Mouse (Mus musculus): ENCODE measurements at regions not wholly inside any gene's neighbourhood (a gene's known extent, or its start where the extent isn't known, plus 50 kb on each side); places are given as distances from the start of the nearest gene placed in this dataset.

DNA sequence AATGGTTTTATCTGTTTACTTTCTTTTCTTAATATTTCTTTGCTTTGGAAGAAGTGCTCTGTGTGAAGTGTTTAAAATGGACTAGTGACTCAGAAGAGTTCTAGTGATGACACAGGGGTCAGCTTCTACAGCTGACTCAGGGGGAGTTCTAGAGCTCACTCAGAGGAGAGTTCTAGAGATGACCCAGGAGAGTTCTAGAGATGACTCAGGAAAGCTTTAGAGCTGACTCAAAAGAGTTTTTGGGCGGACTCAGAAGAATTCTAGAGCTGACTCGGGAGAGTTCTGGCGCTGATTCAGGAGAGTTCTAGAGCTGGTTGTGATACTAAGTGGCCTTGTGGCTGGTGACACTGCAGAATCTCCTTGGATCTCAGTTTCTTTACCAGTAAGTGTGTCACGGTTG is 593.8 kb downstream of the Bcl11a start:
- no peak for ATAC-seq (ENCODE audit: low FRiP score)
- TF ChIP-seq CTCF (IDR thresholded peaks at IDR 0.05) = no peak
- 94% methylated on average over 4 of the region's 4 CpGs for WGBS

DNA sequence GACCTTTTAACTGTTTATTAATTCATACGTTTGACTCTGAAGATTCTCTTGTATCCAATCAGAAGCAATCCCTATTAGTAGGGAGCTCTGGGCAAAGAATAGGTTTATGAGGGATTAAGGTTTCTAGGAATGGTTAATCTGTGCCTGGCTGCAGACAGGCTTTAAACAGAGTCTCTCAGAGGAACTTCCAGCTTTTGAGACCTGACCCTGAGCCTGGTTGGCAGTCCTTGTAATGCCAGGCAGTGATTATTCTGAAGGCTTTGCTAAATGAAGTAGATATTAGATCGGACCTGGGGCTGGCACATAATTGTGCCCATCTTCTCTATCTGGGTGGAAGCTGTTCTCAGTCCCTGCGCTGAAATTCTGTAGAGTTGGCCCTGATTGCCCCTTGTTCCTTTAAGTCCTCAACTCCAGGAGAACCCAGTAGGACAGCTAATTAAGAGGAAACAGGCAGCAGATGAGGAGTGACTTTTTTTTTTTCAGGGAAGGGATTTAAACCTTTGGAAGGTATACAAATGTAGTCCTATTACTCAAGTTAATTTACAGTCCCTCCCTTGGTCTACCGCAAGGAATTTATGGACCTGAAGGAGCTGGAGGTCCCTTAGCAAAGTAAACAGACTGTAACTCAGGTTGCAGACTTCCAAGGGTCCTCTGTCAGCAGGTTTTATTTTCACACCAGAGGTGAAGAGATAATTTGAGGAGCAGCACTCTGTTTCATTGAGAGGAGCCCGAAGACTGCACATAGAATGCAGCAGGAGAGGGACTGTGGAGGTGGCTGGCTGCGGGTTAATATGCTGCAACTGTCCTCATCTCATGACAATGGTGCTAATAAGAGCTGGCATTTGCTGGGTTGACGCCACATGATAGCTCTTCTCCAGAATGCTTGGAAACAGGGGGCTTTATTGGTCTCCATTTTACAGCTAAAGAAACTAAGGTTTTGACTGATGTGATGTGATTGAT is 595.7 kb downstream of the Bcl11a start:
- H3K9me3 ChIP-seq (ENCODE audit: low read length) = no peaks in the 10 kb centered on the region
- H3K4me1 ChIP-seq (ENCODE audit: insufficient read depth, low read length) = no peaks in the 10 kb centered on the region
- no peaks in the 10 kb centered on the region for H3K27me3 ChIP-seq (ENCODE audit: insufficient read depth, low read length)
- 70% methylated on average over 7 of the region's 7 CpGs for WGBS
- no peak overlapping the region for H3K27ac ChIP-seq (ENCODE audit: low read depth, low read length)
- no peak overlapping the region for H3K9ac ChIP-seq (replicated peaks; ENCODE audit: low read length, poor library complexity, severe bottlenecking)
- DNase-seq (ENCODE audit: low spot score) = no peak
- no peaks in the 10 kb centered on the region for H3K36me3 ChIP-seq (ENCODE audit: insufficient read depth, low read length)
- no peak overlapping the region for H3K4me3 ChIP-seq (ENCODE audit: low read depth, low read length)
- no peak for ATAC-seq (ENCODE audit: low FRiP score)
- TF ChIP-seq CTCF (IDR thresholded peaks at IDR 0.05) = no peak
- H3K4me2 ChIP-seq (ENCODE audit: low read depth, low read length, poor library complexity, severe bottlenecking) = no peak overlapping the region

More for the DNA sequence above, 593.8 kb downstream of the Bcl11a start:
- Histone ChIP-seq H3K27ac (ENCODE audit: low read depth, low read length) (no peak overlapping the region), H3K9ac (replicated peaks; ENCODE audit: low read length, poor library complexity, severe bottlenecking) (no peak overlapping the region), H3K36me3 (ENCODE audit: insufficient read depth, low read length) (no peaks in the 10 kb centered on the region), H3K4me2 (ENCODE audit: low read depth, low read length, poor library complexity, severe bottlenecking) (no peak overlapping the region), H3K4me1 (ENCODE audit: insufficient read depth, low read length) (no peaks in the 10 kb centered on the region), H3K9me3 (ENCODE audit: low read length) (no peaks in the 10 kb centered on the region), H3K4me3 (ENCODE audit: low read depth, low read length) (no peak overlapping the region), H3K27me3 (ENCODE audit: insufficient read depth, low read length) (no peaks in the 10 kb centered on the region)
- no peak for DNase-seq (ENCODE audit: low spot score)

GRCm38 (mm10) chr11:24674208-24674571 is 596.3 kb downstream of the Bcl11a start:
- Histone ChIP-seq H3K4me2 (ENCODE audit: low read depth, low read length, poor library complexity, severe bottlenecking) (no peak overlapping the region), H3K4me3 (ENCODE audit: low read depth, low read length) (no peak overlapping the region), H3K36me3 (ENCODE audit: insufficient read depth, low read length) (no peaks in the 10 kb centered on the region), H3K27ac (ENCODE audit: low read depth, low read length) (no peak overlapping the region), H3K9ac (replicated peaks; ENCODE audit: low read length, poor library complexity, severe bottlenecking) (no peak overlapping the region), H3K27me3 (ENCODE audit: insufficient read depth, low read length) (no peaks in the 10 kb centered on the region), H3K9me3 (ENCODE audit: low read length) (no peaks in the 10 kb centered on the region), H3K4me1 (ENCODE audit: insufficient read depth, low read length) (no peaks in the 10 kb centered on the region)
- DNase-seq (ENCODE audit: low spot score) (no peak), ATAC-seq (ENCODE audit: low FRiP score) (no peak)
- 83% methylated on average over 4 of the region's 4 CpGs for WGBS
- TF ChIP-seq CTCF (IDR thresholded peaks at IDR 0.05) = no peak

GRCm38 (mm10) chr11:24677016-24677415 is 599.2 kb downstream of the Bcl11a start:
- WGBS = 85% methylated on average over 4 of the region's 4 CpGs
- Histone ChIP-seq H3K27ac (ENCODE audit: low read depth, low read length) (no peak overlapping the region), H3K4me1 (ENCODE audit: insufficient read depth, low read length) (no peaks in the 10 kb centered on the region), H3K9ac (replicated peaks; ENCODE audit: low read length, poor library complexity, severe bottlenecking) (no peak overlapping the region), H3K27me3 (ENCODE audit: insufficient read depth, low read length) (no peaks in the 10 kb centered on the region), H3K36me3 (ENCODE audit: insufficient read depth, low read length) (no peaks in the 10 kb centered on the region), H3K4me2 (ENCODE audit: low read depth, low read length, poor library complexity, severe bottlenecking) (no peak overlapping the region), H3K4me3 (ENCODE audit: low read depth, low read length) (no peak overlapping the region), H3K9me3 (ENCODE audit: low read length) (no peaks in the 10 kb centered on the region)
- ATAC-seq (ENCODE audit: low FRiP score) (no peak), DNase-seq (ENCODE audit: low spot score) (no peak)
- no peak for TF ChIP-seq CTCF (IDR thresholded peaks at IDR 0.05)

GRCm38 (mm10) chr11:24679581-24679980 is 601.7 kb downstream of the Bcl11a start:
- H3K9me3 ChIP-seq (ENCODE audit: low read length) = no peaks in the 10 kb centered on the region
- no peak overlapping the region for H3K4me3 ChIP-seq (ENCODE audit: low read depth, low read length)
- no peaks in the 10 kb centered on the region for H3K27me3 ChIP-seq (ENCODE audit: insufficient read depth, low read length)
- no peak for DNase-seq (ENCODE audit: low spot score)
- H3K4me2 ChIP-seq (ENCODE audit: low read depth, low read length, poor library complexity, severe bottlenecking) = no peak overlapping the region
- WGBS = 87% methylated on average over 5 of the region's 5 CpGs
- no peak overlapping the region for H3K9ac ChIP-seq (replicated peaks; ENCODE audit: low read length, poor library complexity, severe bottlenecking)
- ATAC-seq (ENCODE audit: low FRiP score) = no peak
- TF ChIP-seq CTCF (IDR thresholded peaks at IDR 0.05) = no peak
- H3K27ac ChIP-seq (ENCODE audit: low read depth, low read length) = no peak overlapping the region
- no peaks in the 10 kb centered on the region for H3K4me1 ChIP-seq (ENCODE audit: insufficient read depth, low read length)
- H3K36me3 ChIP-seq (ENCODE audit: insufficient read depth, low read length) = no peaks in the 10 kb centered on the region

GRCm38 (mm10) chr11:24682423-24682822 is 604.6 kb downstream of the Bcl11a start:
- Histone ChIP-seq H3K9me3 (ENCODE audit: low read length) (no peaks in the 10 kb centered on the region), H3K4me2 (ENCODE audit: low read depth, low read length, poor library complexity, severe bottlenecking) (no peak overlapping the region), H3K27ac (ENCODE audit: low read depth, low read length) (no peak overlapping the region), H3K36me3 (ENCODE audit: insufficient read depth, low read length) (no peaks in the 10 kb centered on the region), H3K9ac (replicated peaks; ENCODE audit: low read length, poor library complexity, severe bottlenecking) (no peak overlapping the region), H3K27me3 (ENCODE audit: insufficient read depth, low read length) (no peaks in the 10 kb centered on the region), H3K4me1 (ENCODE audit: insufficient read depth, low read length) (no peaks in the 10 kb centered on the region), H3K4me3 (ENCODE audit: low read depth, low read length) (no peak overlapping the region)
- no peak for TF ChIP-seq CTCF (IDR thresholded peaks at IDR 0.05)
- 92% methylated on average over 4 of the region's 4 CpGs for WGBS
- ATAC-seq (ENCODE audit: low FRiP score) (no peak), DNase-seq (ENCODE audit: low spot score) (no peak)
